Mouse (Mus musculus) ES-Bruce4 (cell line): ENCODE measurements at regions not wholly inside any gene's neighbourhood (a gene's known extent, or its start where the extent isn't known, plus 50 kb on each side); places are given as distances from the start of the nearest gene placed in this dataset.

ENCODE experiments used
- CTCF ChIP-seq: IDR thresholded peaks from one replicate; pipeline ENCODE4 v1.8.1; 2011; ENCODE audit warnings: low read depth, low read length
- EP300 ChIP-seq: IDR thresholded peaks from 2 replicates; pipeline ENCODE4 v1.6.1; 2011; ENCODE audit warnings: low read depth, low read length; ENCODE audit not compliant: insufficient read depth
- POLR2A ChIP-seq: IDR thresholded peaks from one replicate; pipeline ENCODE4 v1.8.1; 2011; ENCODE audit warnings: low read length; ENCODE audit not compliant: insufficient read depth

DNA sequence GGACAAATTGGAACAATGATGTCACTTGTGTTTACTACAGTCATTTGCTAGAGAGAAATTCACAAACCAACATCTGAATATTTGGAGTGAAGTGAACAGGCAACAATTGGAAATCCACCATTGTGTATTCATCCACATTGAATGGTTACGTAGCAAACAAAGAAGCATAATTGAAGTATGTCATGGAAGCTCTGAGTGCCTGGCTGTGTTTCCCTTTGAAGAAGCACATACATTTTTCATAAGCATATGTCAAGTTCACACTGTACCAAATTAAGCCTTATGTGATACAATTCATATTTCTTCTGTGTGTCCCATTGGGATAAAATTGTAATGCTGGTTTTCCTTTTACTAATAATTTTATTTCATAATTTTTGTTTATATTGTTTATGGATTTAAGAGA lies 459.0 kb downstream of the Epha3 start:
- TF ChIP-seq CTCF (no peak), POLR2A (no peak), EP300 (no peak)
